Mouse (Mus musculus): ENCODE results near the gene Slpi.

- TF ChIP-seq MYOG (IDR thresholded peaks at IDR 0.05; ENCODE audit: control insufficient read depth in 1 of 3, insufficient read depth in 1 of 3, insufficient read length in 2 of 3, low read depth in 2 of 3) (no peak), POLR2AphosphoS2 (IDR thresholded peaks at IDR 0.05; ENCODE audit: insufficient read length, low read depth) (no peak), POLR2A (IDR thresholded peaks at IDR 0.05; ENCODE audit: insufficient read length, low read depth) (no peak), REST (IDR thresholded peaks at IDR 0.05; ENCODE audit: insufficient read depth, insufficient read length) (no peak)
Observed at GRCm38 (mm10) chr2:164386953-164387352, 1.9 kb downstream of the Slpi start.
